Mouse (Mus musculus): Measurements from ENCODE around the gene Zxdc.

- TF ChIP-seq CTCF (IDR thresholded peaks at IDR 0.05) (peak; percentile 98), EP300 (IDR thresholded peaks at IDR 0.05) (no peak)
Observed at GRCm38 (mm10) chr6:90422565-90422964, 53.3 kb downstream of the Zxdc start.

Data from lung, postnatal 0 days (tissue).